Mouse (Mus musculus): ENCODE results near the gene Mylk4.

Gene Mylk4

GRCm38 (mm10) chr13:32783816-32784215, at the start of gene Mylk4:
TSS of gene Mylk4 (minus strand) at chr13:32783954.
- DNase-seq (ENCODE audit: low spot score in 2 of 2): no peak

GRCm38 (mm10) chr13:32833237-32833636, 49.5 kb upstream of the Mylk4 start:
- no peak for DNase-seq (ENCODE audit: low spot score in 2 of 2)

GRCm38 (mm10) chr13:32832776-32833175, 49.0 kb upstream of the Mylk4 start:
- DNase-seq (ENCODE audit: low spot score in 2 of 2): no peak

- no peak for DNase-seq (ENCODE audit: low spot score in 2 of 2)
Observed at GRCm38 (mm10) chr13:32831505-32832273, 47.9 kb upstream of the Mylk4 start.

GRCm38 (mm10) chr13:32828886-32829285, 45.1 kb upstream of the Mylk4 start:
- DNase-seq (ENCODE audit: low spot score in 2 of 2): no peak

GRCm38 (mm10) chr13:32827951-32828350, 44.2 kb upstream of the Mylk4 start:
- peak; percentile 28 to 62 for DNase-seq (ENCODE audit: low spot score in 2 of 2)

GRCm38 (mm10) chr13:32827111-32827822, 43.5 kb upstream of the Mylk4 start:
- DNase-seq (ENCODE audit: low spot score in 2 of 2): no peak

- no peak for DNase-seq (ENCODE audit: low spot score in 2 of 2)
Observed at GRCm38 (mm10) chr13:32825546-32825945, 41.8 kb upstream of the Mylk4 start.

- DNase-seq (ENCODE audit: low spot score in 2 of 2): no peak
Observed at GRCm38 (mm10) chr13:32824377-32825330, 40.9 kb upstream of the Mylk4 start.

GRCm38 (mm10) chr13:32823126-32823525, 39.4 kb upstream of the Mylk4 start:
- DNase-seq (ENCODE audit: low spot score in 2 of 2): no peak

GRCm38 (mm10) chr13:32821671-32822070, 37.9 kb upstream of the Mylk4 start:
- no peak for DNase-seq (ENCODE audit: low spot score in 2 of 2)

- DNase-seq (ENCODE audit: low spot score in 2 of 2): no peak
Observed at GRCm38 (mm10) chr13:32819926-32820325, 36.2 kb upstream of the Mylk4 start.

- no peak for DNase-seq (ENCODE audit: low spot score in 2 of 2)
Observed at GRCm38 (mm10) chr13:32819241-32819640, 35.5 kb upstream of the Mylk4 start.

- no peak for DNase-seq (ENCODE audit: low spot score in 2 of 2)
Observed at GRCm38 (mm10) chr13:32807624-32808023, 23.9 kb upstream of the Mylk4 start.

GRCm38 (mm10) chr13:32806820-32807219, 23.1 kb upstream of the Mylk4 start:
- no peak for DNase-seq (ENCODE audit: low spot score in 2 of 2)

GRCm38 (mm10) chr13:32803701-32804345, 20.1 kb upstream of the Mylk4 start:
- DNase-seq (ENCODE audit: low spot score in 2 of 2): no peak

GRCm38 (mm10) chr13:32802259-32803081, 18.7 kb upstream of the Mylk4 start, which contains the start of gene D930007J09Rik:
TSS of gene D930007J09Rik (minus strand) at chr13:32802849.
- peak; percentile 61 to 65 for DNase-seq (ENCODE audit: low spot score in 2 of 2)

- peak; percentile 98 to 99 for DNase-seq (ENCODE audit: low spot score in 2 of 2)
Observed at GRCm38 (mm10) chr13:32801693-32802221, 18.0 kb upstream of the Mylk4 start, which contains the start of gene Wrnip1. TSS of gene Wrnip1 (plus strand) at chr13:32802038.

- no peak for DNase-seq (ENCODE audit: low spot score in 2 of 2)
Observed at GRCm38 (mm10) chr13:32800859-32801258, 17.1 kb upstream of the Mylk4 start.

GRCm38 (mm10) chr13:32799131-32799530, 15.4 kb upstream of the Mylk4 start:
- DNase-seq (ENCODE audit: low spot score in 2 of 2): no peak

Measured in frontal cortex, postnatal 36 days (tissue).